Mouse (Mus musculus) small intestine, adult 2 months (tissue): ENCODE results near the gene Naa50.

Source experiments
- CTCF ChIP-seq: fragments of 200-500 bp; IDR thresholded peaks from 2 replicates; pipeline ENCODE4 v1.5.1; 2012; ENCODE audit warnings: low read depth, mild to moderate bottlenecking, control low read depth, inconsistent platforms, low read length, moderate library complexity, mixed read lengths; ENCODE audit not compliant: insufficient replicate concordance, insufficient read length; ENCODE audit errors: extremely low read depth
- POLR2A ChIP-seq: fragments of 200-500 bp; IDR thresholded peaks from 2 replicates; pipeline ENCODE4 v1.6.1; 2012; ENCODE audit warnings: low read depth, mild to moderate bottlenecking, control low read depth, inconsistent platforms, low read length, moderate library complexity

DNA sequence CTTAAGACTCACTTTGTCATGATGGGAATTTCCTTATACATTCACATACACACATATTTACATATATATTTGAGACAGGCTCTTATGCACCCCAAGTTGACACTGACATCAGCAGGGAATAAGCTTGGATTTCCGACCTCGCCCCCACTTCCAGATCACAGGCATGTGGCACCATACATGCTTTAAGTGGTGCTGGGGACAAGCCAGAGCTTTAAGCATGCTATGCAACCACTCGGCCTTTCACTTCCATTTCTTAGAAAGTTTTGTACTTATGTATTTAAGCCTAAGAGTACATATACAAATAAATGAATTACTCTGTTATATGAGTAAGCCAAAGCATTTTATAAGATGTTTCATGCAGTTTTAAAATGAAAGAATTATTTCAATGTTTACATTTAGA is 6.4 kb upstream of the Naa50 start:
- TF ChIP-seq CTCF (no peak), POLR2A (no peak)
